Mouse (Mus musculus): ENCODE results near the gene Desi2.
A peak's percentile ranks its signal among the peaks of the same experiment; 100 is the strongest.
"Not testable (repeated sequence)": the region's sequence is repeated elsewhere in the genome, so short reads cannot be mapped to it uniquely, and the experiment has no call there.

Desi2 gene

DNA sequence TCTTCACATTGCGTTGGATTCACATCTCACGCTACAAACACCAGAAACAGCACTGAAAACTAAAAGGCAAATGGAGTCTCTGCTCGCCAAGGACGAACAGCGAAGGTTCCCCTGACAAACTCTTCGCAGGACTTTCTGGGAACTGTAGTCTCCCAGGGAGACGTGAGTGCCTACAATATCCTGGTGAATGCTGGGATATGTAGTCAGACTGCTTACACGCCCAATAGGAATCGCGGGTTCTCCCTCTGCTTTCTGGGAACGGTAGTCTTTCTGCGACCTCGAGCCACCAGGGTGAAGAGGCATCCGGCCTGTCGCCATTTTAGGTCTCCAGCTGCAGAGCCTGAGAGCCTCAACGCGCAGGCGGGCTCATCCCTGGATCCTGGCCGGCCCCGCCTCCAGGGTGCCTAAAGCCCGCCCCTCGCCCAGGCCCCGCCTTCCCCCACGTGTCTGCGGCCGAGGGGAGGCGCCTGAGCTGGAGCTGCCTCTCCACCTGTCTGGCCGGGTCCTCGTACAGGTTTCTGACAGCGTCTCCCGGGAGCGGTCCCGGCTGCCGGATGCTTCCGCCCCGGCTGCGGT is at the start of gene Desi2:
Desi2 (plus strand) TSS at position 202 of the 576 bp plus-strand sequence.
- DNase-seq: peak; percentile 93

DNA sequence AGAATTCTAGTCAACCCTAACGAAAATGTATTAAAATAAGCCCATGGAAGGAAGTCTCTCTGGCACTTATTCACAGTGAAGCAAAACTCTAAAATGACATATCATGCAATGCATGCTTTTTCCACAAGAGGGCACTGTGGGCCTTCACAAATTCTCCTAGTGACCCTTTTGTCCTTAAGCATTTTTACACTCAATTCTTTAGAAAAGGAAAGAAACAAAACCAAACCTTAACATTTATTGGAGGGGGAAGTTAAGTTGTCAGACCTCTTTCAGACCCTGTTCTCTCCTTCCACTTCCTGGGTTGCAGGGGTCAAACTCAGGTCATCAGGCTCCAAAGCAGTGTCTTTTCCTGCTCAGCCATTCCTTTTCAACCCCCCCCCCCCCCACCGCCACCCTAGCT is 40.7 kb upstream of the Desi2 start:
- DNase-seq: peak; percentile 48

DNA sequence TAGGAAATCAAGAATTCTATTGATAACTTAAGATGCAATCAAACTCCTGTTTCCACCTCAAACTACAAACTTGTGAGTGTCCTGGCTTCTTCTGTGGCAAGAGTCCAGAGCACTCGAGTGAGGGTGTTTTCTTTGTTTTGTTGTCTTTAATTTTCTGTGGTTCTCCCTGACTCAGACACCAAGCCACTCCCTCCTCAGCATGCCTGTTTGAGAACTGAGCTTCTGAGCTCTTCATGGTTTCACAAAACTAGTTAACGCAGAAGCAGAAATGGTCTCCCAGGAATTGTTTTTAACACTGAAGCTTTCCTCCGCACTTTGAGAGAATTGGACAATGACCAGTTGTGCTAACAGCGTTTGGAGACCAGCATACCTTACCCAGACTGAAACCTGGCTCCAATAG is 40.3 kb upstream of the Desi2 start:
- not testable (repeated sequence) for DNase-seq

DNA sequence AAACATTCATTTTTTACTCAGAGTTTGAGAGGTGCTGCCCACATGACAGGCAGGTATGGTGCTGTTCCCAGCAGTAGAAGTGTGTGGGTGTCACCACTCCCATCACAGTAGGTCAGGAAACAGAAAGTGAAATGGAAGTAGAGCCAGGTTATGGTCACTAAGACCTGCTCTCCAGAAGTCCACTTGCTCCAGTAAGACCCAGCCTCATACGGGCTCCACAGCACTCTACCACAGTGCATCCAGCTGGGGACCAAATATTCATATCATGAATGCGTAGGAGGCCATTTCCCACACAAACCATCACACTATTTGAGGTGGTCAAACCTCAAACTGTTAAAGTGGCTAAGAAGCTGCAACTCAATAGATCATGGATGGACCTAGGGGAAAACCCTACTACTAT is 5.0 kb upstream of the Desi2 start:
- DNase-seq: no peak

- DNase-seq: no peak
Observed at GRCm38 (mm10) chr1:178185591-178185990, 1.6 kb upstream of the Desi2 start.

- DNase-seq: not testable (repeated sequence)
Observed at GRCm38 (mm10) chr1:178187810-178188209, 593 bp downstream of the Desi2 start.

DNA sequence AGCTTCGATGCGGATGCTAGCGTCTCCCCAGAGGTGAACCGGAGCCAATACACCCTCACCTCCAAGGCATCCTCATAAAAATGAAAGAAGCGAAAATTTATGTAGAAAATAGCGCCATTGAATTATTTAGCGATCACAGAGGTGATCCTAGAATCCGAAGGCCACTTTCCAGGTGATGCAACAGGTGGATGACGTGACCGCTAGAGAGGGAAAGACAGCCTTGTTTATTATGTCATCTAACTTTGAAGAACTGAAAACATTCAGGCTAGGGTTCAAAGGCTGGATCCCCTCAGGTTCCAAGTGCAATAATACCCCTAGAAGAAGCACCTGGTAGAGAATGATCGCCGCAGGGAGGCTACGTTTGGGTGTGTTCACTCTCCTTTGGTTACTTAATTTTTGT is 1.2 kb downstream of the Desi2 start:
- DNase-seq: peak; percentile 43

DNA sequence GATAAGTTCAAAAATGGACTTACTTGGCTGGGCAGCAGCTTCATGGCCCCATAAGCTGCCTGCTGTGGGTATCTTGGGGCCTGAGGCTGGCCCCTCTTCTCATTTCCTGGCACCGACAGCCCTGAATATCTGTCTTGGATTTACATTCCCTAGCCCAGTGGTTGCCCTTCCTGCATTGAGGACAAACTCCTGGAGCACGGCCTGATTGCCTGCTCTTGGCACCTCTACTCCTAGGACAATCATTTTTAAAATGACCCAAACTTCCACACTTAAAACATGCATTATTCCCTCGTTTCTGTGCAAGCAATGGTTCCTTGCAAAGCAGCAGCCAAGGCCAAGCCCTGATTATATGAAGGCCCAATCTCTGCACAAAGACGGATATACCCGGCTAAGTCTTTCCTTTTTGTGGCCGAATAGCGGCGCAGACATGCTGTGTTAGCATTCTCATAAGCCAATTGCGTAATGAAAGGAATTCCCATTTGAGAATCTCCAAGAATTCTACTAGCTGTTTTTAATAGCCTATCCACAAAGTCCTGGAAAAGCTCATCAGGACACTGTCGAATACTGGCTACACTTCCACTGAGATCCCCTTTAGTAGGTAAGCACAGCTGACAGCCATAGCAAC is 18.6 kb downstream of the Desi2 start:
- no peak for DNase-seq

- not testable (repeated sequence) for DNase-seq
Observed at GRCm38 (mm10) chr1:178207856-178208255, 20.6 kb downstream of the Desi2 start.

GRCm38 (mm10) chr1:178209966-178210365 is 22.7 kb downstream of the Desi2 start:
- no peak for DNase-seq

- DNase-seq: no peak
Observed at GRCm38 (mm10) chr1:178217157-178217556, 29.9 kb downstream of the Desi2 start.

DNA sequence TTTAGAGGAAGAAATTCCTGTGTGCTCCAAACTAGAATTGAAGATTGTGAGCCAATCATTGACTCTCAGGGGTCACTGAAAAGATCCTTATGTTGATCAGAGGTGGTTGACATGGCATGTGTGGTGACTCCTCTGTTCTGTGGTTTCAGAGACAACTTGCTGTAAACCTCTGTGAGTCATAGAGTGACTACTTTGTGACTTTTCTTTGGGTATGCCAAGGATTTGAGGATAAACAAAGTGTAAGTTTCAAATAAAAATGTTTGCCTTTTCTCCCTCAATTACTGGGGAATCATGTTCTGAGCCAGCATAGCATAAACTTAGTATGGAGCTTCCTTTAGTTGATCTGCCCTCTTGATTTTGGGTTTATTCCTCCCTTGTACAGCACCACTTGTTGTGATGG is 31.1 kb downstream of the Desi2 start:
- DNase-seq: no peak

DNA sequence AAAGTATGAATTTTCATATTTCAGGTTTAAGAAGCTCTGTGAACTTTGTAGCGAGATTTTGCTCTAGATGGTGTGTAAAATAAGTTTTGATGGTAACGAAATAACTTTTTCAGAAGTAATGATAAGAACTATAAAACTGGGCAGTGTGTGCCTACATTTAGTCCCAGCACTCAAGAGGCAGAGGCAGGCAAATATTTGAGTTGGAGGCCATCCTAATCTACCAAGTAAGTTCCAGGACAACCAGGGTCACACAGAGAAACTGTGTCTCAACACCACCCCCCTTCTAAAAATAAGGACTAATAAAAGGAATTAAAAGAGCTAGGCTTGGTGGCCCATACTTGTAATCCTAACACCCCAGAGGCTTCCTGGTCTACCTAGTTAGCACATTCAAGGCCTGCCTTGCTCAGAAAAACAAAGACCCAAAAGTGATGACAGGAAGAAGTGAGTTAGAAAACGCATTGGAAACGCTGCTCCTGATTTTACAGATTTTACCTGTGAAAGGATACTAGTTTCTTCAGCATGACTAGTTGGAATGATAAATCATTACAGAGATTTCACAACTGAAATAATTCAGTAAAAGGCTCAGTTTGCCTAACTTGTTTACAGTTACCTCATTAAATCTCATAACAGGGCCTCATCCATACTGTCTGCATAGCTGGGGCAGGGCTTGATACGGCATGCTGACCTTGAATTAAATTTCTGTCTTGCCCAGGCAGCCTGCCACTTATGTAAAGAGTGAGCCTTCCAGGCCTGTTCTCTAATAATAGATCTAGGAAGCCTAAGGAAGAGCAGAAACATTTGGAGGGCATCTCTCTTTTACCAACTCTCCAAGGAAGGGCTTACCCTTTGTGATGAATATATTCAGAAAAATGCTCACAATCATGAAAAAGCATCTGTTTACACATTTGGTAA is 32.2 kb downstream of the Desi2 start:
- no peak for DNase-seq

GRCm38 (mm10) chr1:178228888-178229287 is 41.7 kb downstream of the Desi2 start:
- not testable (repeated sequence) for DNase-seq

DNA sequence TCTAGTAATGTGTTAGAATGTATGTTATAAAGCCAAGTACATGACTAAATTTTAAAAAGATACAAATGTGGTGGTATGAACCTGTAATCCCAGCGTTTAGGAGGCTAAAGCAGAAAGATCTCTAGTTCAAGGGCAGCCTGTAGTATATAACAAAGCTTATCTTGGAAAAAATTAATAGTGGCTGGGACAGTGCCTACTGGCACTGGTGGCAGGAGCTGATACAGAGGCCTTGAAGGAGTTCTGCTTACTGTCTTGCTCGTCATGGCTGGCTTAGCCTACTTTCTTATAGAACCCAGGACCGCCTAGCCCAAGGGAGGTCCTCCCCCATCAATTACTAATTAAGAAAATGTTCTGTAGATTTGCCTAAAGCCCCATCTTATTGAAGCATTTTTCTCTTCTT is 46.9 kb downstream of the Desi2 start:
- DNase-seq: no peak

- no peak for DNase-seq
Observed at GRCm38 (mm10) chr1:178235919-178236466, 48.8 kb downstream of the Desi2 start.

DNA sequence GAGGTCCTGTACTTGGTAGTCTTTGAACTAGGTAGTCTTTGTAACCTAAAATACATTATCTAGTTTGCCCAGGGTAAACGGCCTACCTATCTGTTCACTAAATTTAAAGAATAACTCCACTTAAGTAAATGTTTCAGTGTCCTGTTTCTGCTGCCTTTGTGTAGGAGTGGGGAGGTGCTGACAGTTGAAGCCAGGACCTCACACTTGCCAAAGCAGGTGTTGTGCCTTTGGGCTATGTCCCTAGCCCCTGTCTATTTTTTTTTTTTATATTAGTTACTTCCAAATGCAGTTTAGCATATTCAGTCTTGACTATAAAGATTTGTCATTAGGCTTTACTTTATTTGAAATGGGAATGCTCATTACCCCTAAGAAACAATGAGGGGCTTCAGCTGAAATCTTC is 51.5 kb downstream of the Desi2 start:
- no peak for DNase-seq

DNA sequence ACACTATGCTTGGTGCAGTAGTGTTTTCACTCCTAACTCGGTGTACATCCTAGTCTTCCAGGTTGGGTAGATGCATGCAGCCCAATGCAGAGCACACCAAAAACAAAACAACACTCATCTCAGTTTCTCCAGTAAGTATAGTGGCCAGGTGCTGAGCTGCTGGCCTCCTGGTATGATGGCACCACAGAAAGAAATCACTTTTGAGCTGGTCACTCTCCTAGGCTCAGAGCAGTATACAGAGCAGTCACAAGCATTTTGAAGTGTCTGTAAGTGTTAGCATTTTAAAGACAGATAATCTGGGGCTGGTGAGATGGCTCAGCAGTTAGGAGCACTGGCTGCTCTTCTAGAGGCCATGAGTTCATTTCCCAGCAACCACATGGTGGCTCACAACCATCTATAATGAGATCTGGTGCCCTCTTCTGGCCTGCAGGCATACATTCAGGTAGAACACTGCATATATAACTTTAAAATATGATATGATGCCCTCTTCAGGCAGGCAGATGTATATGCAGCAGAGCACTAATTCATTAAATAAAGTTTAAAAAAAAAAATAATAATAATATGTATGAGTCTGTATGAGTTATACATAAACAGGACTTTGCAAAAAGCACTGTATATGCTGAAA is 54.8 kb downstream of the Desi2 start:
- no peak for DNase-seq

GRCm38 (mm10) chr1:178248107-178248820 is 61.0 kb downstream of the Desi2 start:
- DNase-seq: no peak

- DNase-seq: no peak
Observed at GRCm38 (mm10) chr1:178254598-178254997, 67.4 kb downstream of the Desi2 start.

GRCm38 (mm10) chr1:178256351-178256750 is 69.1 kb downstream of the Desi2 start:
- no peak for DNase-seq

DNA sequence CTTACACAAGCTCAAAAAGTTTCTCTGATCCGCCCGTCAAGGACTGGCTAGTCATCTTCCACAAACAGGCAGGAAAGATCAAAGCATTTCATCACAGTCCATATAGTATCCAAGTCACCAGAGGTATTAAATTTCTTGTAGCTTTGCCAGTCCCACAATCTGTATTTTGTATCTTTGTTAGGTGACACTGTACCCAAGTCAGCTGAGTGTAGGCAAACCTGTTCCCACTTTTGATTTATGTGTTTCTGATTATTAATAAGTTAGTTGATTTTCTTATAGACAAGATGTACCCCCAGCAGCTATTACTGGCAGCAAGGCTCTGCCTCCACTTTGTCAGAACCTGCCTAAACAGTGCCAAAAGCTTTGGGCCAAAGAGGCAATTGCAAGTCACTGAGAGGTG is 71.6 kb downstream of the Desi2 start:
- DNase-seq: no peak
